Mouse (Mus musculus) inflammation-experienced regulatory T-cells, adult 6 months (primary cell): ENCODE measurements around the gene Dlgap1. TPM values are rescaled to one million over a fixed set of nuclear protein-coding genes. Genes with fewer than 3 reads are reported as not detected.
A peak's percentile ranks its signal among the peaks of the same experiment; 100 is the strongest.

ENCODE experiments used
- ATAC-seq: one replicate; pipeline ENCODE4 v1.8.0; 2017
- polyA plus RNA-seq, 3 experiments: library from polyadenylated mRNA; unstranded; fragments of 100-300 nt; shearing (Covaris generic); gene quantifications; one replicate each; pipeline ENCODE4 v1.2.1; 2017

Dlgap1 gene
- polyA plus RNA-seq, 3 experiments from 2014 or later, result not detected

- no peak for ATAC-seq
Measured at GRCm38 (mm10) chr17:70765976-70766375, 797.1 kb downstream of the Dlgap1 start.

- no peak for ATAC-seq
Measured at GRCm38 (mm10) chr17:70772120-70772899, 803.4 kb downstream of the Dlgap1 start.

GRCm38 (mm10) chr17:70779770-70780169 lies 810.9 kb downstream of the Dlgap1 start:
- no peak for ATAC-seq

- no peak for ATAC-seq
Measured at GRCm38 (mm10) chr17:70780726-70781689, 812.1 kb downstream of the Dlgap1 start.

GRCm38 (mm10) chr17:70783273-70783672 lies 814.4 kb downstream of the Dlgap1 start:
- no peak for ATAC-seq

- no peak for ATAC-seq
Measured at GRCm38 (mm10) chr17:70787366-70787765, 818.5 kb downstream of the Dlgap1 start.

GRCm38 (mm10) chr17:70790801-70791200 lies 821.9 kb downstream of the Dlgap1 start:
- no peak for ATAC-seq

GRCm38 (mm10) chr17:70791596-70792275 lies 822.9 kb downstream of the Dlgap1 start:
- ATAC-seq, result no peak

- no peak for ATAC-seq
Measured at GRCm38 (mm10) chr17:70794291-70794690, 825.4 kb downstream of the Dlgap1 start.

GRCm38 (mm10) chr17:70794722-70795121 lies 825.8 kb downstream of the Dlgap1 start:
- ATAC-seq, result no peak

- ATAC-seq, result no peak
Measured at GRCm38 (mm10) chr17:70795196-70795595, 826.3 kb downstream of the Dlgap1 start.

- ATAC-seq, result peak; percentile 63
Measured at GRCm38 (mm10) chr17:70796940-70797772, 828.3 kb downstream of the Dlgap1 start.

GRCm38 (mm10) chr17:70797773-70798045 lies 828.8 kb downstream of the Dlgap1 start:
- no peak for ATAC-seq

GRCm38 (mm10) chr17:70799266-70799665 lies 830.4 kb downstream of the Dlgap1 start:
- no peak for ATAC-seq

GRCm38 (mm10) chr17:70802022-70802421 lies 833.1 kb downstream of the Dlgap1 start:
- ATAC-seq, result no peak

- ATAC-seq, result no peak
Measured at GRCm38 (mm10) chr17:70805866-70806265, 837.0 kb downstream of the Dlgap1 start.

GRCm38 (mm10) chr17:70806600-70806999 lies 837.7 kb downstream of the Dlgap1 start:
- no peak for ATAC-seq

GRCm38 (mm10) chr17:70807885-70808284 lies 839.0 kb downstream of the Dlgap1 start:
- ATAC-seq, result no peak

- no peak for ATAC-seq
Measured at GRCm38 (mm10) chr17:70808837-70809236, 840.0 kb downstream of the Dlgap1 start.

- ATAC-seq, result no peak
Measured at GRCm38 (mm10) chr17:70809776-70810175, 840.9 kb downstream of the Dlgap1 start.

GRCm38 (mm10) chr17:70810795-70811194 lies 841.9 kb downstream of the Dlgap1 start:
- ATAC-seq, result no peak

- no peak for ATAC-seq
Measured at GRCm38 (mm10) chr17:70815001-70815400, 846.1 kb downstream of the Dlgap1 start.
